Mouse (Mus musculus): ENCODE measurements around the gene Mecom. TPM values are rescaled to one million over a fixed set of nuclear protein-coding genes. Genes with fewer than 3 reads are reported as not detected.

Mecom gene
- total RNA-seq, 4 experiments from 2014 or later: 3.4 to 6.2 (median 5.2) TPM

DNA sequence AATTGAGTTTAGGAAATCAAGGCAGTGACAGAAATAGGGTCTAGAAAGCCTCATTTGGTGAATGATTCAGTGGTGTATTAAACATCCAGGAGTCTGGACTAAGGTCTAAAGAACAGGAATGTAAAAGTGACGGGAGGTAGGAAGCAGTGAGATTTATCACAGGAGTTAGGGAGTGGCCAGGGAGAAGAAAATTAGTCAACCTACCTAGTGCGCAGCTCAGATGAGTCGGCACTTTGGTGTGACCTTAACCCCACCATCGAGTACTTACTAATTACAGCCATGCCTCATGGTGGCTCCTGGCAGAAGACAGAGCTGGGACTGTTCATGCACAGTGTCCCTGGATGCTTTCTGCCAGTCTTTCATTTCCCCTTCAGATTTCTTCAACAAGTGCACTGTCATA is 61.4 kb downstream of the Mecom start:
- no peak for DNase-seq (ENCODE audit: low spot score in 2 of 2)

GRCm38 (mm10) chr3:30483006-30483684 is 64.7 kb downstream of the Mecom start:
- DNase-seq (ENCODE audit: low spot score in 2 of 2): no peak

GRCm38 (mm10) chr3:30481682-30482081 is 66.1 kb downstream of the Mecom start:
- DNase-seq (ENCODE audit: low spot score in 2 of 2): no peak

DNA sequence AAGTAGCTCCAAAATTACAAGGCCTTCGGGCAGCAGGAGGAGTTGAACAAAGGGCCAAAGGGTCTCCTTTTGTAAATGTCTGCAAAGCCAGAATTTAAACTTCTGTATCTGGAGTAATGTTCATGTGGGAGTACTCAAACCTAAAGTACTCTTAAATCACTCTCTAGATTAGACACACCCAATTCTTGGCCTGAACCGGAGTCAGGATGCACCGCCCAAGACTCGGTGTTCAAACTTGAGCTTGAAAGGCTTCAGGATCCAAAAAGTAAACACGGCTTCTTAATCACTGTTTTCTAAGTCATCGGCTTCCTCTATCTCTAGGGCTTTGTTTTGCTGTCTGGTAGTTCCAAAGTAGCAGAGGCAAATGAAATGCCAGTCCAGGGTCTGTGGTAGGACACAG is 67.3 kb downstream of the Mecom start:
- no peak for DNase-seq (ENCODE audit: low spot score in 2 of 2)

DNA sequence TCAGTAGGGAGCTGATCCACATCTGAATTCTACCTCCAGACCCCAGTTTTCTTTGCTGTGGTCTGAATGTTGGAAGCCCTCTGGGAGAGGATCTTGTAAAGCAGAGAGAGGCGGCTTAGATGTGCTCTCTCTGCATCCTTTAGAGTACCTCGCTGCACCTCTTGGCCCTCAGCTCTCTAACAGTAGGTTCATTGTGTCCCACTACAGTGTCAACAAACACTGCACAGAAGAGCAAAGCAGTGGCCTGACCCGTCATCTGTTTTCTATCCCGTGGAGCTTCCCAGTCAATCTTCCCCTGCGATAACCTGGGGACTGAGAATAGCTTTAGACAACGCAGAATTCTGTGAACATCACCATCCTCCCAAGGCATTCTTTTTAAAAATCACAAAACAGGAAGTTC is 69.6 kb downstream of the Mecom start:
- DNase-seq (ENCODE audit: low spot score in 2 of 2): no peak

DNA sequence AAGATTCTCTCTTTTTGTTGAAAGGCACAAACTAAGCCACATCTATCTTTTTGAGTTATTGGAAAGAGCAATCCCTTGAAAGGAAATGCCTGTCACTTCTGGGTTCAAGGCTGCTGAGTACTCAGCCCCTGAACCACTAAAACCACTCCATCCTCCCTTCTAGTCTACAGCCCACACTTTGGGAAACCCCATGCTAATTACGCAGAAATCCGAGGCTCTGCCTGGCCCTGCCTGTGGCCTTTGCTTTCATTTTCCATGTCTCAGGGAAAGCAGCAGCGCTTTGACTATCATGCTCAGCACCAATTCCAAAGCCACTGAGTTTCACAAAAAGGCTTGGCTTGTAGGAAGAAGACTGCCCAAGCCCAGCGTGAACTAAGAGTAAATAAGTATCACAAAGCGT is 70.8 kb downstream of the Mecom start:
- no peak for DNase-seq (ENCODE audit: low spot score in 2 of 2)

DNA sequence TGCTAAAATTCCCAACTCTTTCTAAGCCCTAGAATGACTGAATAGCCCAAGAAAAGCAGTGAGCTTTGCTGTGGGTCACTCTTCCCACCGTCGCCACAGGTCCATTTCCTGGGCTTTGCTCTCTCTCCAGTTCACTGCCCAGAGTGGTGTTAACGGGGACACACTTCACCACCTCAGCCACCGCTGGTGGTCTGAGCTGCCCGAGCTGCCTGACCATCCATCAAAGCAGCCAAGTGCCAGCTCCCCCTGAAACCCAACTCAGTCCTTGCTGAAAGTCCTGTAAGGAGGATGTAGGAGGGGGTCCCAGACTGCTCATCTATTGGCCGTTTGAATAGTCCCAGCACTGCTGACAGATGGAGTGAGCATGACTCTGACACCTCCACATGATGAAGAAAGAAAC is 72.2 kb downstream of the Mecom start:
- DNase-seq (ENCODE audit: low spot score in 2 of 2): no peak

DNA sequence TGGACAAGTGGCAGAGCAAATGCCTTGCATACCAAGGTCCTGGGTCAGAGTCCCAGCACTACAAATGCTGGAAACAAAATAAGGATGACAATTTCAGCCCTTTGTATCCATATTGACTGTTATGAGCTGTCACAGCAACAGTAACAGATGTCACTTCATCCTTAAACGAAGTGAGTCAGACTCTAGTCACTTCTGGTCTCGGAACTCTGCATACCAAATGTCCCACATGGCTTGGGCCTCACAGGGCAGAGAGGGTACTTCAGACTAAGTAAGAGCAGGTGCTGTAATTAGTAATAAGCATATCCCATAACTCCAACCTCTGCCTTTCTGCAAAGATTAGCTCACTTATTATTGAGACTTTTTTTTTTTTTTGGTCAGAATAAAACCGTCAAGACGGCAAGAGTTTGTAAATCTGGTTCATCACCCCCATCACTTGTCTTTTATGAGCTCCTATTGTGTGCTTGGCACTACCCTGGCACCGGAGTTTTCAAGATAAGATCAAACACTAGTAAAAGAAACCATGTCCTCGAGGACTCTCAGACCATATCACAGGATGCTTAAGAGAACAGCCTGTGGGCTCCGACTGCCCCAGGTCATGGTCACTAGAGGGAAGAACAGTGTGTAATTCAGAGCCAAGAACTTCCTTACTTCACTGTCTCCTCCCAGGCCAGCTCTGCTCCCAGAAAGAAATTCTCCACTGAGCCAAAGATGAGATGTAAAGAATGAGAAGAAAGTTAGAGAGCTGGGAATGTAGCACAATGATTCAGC is 79.6 kb downstream of the Mecom start:
- no peak for DNase-seq (ENCODE audit: low spot score in 2 of 2)

- no peak for DNase-seq (ENCODE audit: low spot score in 2 of 2)
Measured at GRCm38 (mm10) chr3:30466031-30466650, 81.7 kb downstream of the Mecom start.

DNA sequence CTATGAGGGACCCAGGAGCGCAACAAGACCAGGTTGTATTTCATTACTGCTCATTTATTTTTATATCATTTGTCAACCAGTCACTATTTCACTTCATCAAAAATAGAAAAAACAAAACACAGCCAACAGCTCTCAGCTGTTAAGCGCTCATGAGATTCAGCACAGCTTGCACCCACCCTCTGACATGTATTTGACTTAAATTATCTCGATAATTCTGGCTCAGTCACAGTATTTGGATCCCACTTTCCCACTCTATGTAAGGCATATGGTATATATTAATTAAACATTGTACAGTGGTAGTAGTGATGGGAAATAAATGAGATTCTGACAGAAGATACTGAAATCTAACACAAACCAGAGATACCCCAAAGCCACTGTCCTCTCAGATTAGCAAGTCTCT is 83.3 kb downstream of the Mecom start:
- DNase-seq (ENCODE audit: low spot score in 2 of 2): no peak

DNA sequence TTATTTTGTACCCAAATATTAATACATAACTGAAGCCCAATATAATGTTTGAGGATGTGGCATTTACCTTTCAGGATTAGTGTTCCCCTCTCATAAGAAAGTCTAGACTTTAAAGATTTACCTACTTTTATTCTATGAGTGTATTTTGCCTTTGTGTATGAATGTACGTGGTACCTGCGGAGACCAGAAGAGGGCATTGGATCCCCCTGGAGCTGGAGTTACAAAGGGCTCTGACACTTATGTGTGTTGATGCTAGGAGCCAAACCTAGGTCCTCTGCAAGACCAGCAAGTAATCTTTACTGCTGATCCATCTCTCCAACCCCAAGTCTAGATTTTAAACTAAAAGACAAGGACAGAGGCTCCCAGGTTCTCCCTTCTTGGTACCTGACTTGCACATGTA is 86.0 kb downstream of the Mecom start:
- DNase-seq (ENCODE audit: low spot score in 2 of 2): no peak

DNA sequence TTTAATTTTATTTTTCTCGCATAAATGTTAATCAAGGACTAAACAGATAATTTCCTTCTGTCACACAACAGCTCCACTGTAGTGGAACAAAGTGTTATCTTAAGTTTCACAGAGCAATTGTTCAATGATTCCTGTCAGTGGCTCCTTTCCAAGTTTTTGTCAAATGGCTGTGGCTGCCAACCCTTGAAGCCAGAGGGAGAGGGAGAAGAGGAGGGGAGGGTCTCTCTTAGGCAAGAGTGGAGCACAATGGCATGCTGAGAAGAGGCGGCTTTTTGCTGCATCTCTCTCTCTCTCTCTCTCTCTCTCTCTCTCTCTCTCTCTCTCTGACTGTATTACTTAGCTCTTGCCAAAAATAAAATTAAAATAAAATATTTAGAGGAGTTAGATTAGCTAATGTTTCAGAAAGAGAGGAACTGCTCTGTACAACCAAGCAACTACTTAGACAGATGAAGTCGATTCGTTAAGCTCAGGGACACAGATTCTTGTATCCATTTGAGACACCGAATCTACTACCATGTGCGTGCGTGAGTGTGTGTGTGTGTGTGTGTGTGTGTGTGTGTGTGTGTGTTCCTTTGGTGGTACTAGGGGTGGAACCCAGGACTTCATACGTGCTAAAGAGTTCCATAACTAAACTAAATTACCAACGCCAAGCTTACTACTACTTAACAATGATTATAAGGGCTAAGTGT is 86.8 kb downstream of the Mecom start:
- no peak for DNase-seq (ENCODE audit: low spot score in 2 of 2)

DNA sequence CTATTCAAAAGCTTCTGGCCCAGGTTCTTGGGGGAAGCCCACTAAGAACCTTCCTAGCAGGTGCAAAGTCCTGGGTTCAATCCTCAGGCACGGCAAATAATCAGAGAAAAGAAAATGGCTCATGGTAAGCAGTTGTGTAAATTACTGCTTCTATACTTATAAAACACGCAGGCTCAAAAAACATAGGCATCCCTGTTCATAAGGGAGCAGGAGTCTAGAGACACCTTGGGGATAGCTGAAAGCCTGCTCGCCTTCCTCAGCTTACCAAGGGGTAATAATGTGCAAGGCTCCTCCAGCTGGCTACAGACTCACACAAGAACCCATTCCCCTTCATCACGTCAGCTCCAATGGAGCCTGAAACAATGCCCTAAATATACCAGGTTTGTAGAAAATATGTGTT is 88.2 kb downstream of the Mecom start:
- no peak for DNase-seq (ENCODE audit: low spot score in 2 of 2)

DNA sequence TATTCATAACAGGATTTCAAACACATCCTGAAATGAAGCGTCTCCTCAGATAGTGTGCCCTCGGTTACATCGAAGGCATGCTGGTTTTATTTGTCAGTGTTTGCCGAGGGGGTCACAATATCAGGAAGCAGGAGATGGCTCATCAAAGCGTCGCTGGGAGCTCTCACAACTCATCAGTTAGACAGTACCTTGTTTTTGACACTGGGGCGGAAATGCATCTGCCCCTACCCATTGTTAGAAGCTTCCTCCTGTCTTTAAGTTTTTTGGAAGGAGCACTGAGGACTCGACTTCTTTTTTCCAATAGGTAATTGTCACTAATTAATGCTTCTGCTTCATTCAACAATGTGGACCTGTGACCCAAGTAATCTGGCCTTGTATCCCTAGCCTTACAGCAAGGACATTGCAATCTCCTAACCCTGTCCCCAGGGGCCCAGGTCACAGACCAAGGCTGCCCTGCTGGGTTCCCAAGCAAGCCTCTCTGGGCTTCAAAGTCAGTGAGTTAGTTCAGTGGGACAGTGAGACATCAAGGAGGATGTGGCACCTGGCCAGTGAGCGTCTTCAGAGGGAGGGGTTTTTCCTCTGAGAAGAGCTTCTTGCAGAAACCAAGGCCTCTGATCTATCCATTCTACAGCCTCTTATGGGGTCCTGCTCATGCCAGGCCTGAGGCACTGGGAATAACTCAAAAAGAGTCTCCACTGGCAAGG is 89.7 kb downstream of the Mecom start:
- no peak for DNase-seq (ENCODE audit: low spot score in 2 of 2)

DNA sequence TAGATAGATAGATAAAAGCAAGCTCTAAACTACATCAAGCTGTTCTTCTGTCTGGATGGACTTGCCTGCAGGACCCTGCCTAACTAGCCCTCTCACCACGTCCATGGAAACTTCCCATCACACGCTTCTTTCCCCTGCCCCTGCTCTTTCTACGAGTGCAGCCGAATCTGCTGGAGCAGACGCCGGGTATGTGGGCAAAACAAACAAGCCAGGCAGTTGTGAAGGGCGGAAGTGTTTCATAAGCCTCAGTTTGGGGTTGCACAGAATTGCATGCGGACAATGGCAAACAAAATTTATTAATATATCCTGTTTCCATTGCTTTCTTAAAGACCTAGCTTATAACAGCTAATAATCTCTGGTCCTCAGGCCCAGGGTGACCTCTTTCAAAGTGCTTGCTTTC is 91.9 kb downstream of the Mecom start:
- DNase-seq (ENCODE audit: low spot score in 2 of 2): no peak

GRCm38 (mm10) chr3:30453546-30454455 is 94.0 kb downstream of the Mecom start:
- DNase-seq (ENCODE audit: low spot score in 2 of 2): no peak

DNA sequence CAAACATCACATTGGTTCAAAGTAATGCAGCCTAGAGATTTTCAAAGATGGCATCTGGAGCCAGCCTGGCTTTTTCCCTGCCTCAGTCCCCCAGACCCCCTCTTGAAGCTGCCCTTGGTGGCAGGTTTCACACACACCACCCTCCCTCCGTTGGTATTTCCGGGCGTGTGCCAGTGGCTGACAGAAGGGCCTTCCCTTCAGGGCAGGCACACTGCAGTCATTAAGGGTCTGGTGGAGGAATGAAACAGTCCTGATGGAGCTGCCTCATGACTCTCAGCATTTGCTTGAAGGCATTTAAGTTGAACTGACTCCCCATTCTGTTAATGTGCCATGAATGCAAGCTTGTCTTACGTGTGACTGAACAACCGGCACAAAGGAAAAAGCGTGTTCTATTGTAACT is 94.8 kb downstream of the Mecom start:
- no peak for DNase-seq (ENCODE audit: low spot score in 2 of 2)

DNA sequence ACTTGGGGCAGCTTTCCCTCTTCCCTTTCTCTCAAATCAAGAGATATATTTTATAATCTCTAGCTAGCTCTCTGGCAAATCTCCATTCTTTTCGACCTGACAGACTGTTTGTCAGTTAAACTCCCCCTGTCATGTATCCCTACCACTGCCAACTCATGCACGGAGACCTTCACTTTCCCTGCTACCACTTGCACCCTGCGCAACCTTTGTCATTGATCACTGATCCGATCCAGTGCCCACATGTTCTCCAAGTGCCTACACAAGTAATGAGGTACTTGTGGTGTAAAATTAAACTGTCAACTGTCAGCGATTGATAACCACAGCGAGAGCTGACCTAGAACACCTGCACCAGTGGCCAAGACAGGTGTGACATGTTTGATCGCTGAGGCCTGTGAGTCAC is 95.3 kb downstream of the Mecom start:
- DNase-seq (ENCODE audit: low spot score in 2 of 2): no peak

DNA sequence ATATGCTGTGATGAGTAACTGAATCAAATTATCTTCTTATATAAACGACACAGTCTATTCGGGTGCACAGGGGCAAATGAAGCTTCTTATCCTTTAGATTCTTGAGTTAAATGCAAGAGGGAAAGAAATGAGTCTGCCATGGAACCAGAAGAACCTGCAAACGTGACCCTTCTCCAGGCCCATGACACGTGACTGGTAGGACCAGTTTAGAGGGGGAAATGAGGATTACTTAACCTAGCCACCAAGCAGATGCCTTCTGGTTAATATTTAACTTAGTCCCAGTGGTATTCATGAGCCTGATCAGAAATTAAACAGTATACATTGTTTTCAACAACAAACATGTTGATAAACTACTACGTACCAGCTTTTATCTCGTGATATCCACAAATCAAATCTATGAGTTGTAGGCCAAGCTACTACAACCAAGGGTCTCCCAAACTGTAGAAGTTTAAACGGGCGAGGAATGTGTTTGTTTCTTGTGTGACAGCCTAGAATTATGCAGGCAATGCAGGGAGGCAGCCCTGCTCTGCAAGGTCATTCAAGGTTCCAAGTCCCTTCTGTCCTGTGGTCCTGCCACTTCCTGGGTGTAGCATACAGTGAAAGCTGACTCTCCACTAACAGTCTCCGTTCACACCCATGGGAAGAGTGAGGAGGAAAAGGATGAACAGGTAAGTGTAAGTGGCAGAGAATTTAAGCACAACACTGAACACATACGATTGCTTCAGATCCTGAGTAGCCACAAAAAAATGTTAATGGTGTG is 97.4 kb downstream of the Mecom start:
- no peak for DNase-seq (ENCODE audit: low spot score in 2 of 2)

GRCm38 (mm10) chr3:30448624-30449023 is 99.2 kb downstream of the Mecom start:
- DNase-seq (ENCODE audit: low spot score in 2 of 2): no peak
